Mouse (Mus musculus) E14TG2a.4 (cell line): ENCODE results near the gene Bloc1s6.
A peak's percentile ranks its signal among the peaks of the same experiment; 100 is the strongest.

Source experiments
- H3K27me3 ChIP-seq: 2 replicates; pipeline ENCODE4 v1.6.1; 2014; ENCODE audit warnings: low read length, control low read depth; ENCODE audit not compliant: insufficient read depth
- H3K36me3 ChIP-seq: 2 replicates; pipeline ENCODE4 v1.6.1; 2014; ENCODE audit warnings: low read length, control low read depth; ENCODE audit not compliant: insufficient read depth
- H3K4me1 ChIP-seq: replicated peaks from 2 replicates; pipeline ENCODE4 v1.6.1; 2014; ENCODE audit warnings: low read depth, low read length, control low read depth
- H3K4me3 ChIP-seq: replicated peaks from 2 replicates; pipeline ENCODE4 v1.5.1; 2014; ENCODE audit warnings: mild to moderate bottlenecking, low read length
- H3K9me3 ChIP-seq: 2 replicates; pipeline ENCODE4 v1.6.1; 2014; ENCODE audit warnings: low read length, control low read depth
- CTCF ChIP-seq: conservative IDR thresholded peaks from 2 replicates; pipeline ENCODE4 v1.5.1; 2014; ENCODE audit warnings: low read length
- NANOG ChIP-seq: IDR thresholded peaks from 2 replicates; pipeline ENCODE4 v1.6.1; 2014; ENCODE audit warnings: borderline replicate concordance, low read length, mixed read lengths
- POU5F1 ChIP-seq: IDR thresholded peaks from 2 replicates; pipeline ENCODE4 v1.6.1; 2014; ENCODE audit warnings: low read length, borderline replicate concordance

Gene Bloc1s6

DNA sequence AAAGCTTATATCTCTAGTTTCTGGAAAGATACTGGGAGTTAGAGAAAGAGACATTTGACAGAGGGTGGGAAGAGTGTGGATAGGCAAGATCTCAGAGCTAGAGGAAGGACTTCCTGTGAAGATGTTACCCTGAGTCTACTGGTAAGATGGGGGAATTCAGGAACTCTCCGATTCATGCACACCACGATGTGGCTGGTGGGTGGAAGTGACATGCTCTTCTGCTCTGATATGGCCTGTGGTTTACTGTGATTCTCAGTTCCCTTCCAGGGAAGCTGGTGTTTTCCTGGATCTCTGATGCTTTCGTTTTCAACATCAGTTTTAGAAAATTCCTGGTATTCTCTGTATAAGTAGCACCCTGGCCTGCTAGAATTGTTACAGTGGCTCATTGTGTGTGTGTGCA lies 26.4 kb upstream of the Bloc1s6 start:
- no peak overlapping the region for H3K4me3 ChIP-seq
- no peaks in the 10 kb centered on the region for H3K4me1 ChIP-seq
- no peaks in the 10 kb centered on the region for H3K36me3 ChIP-seq
- H3K9me3 ChIP-seq: no peaks in the 10 kb centered on the region
- H3K27me3 ChIP-seq: no peaks in the 10 kb centered on the region
- TF ChIP-seq NANOG (no peak), POU5F1 (no peak), CTCF (no peak)

DNA sequence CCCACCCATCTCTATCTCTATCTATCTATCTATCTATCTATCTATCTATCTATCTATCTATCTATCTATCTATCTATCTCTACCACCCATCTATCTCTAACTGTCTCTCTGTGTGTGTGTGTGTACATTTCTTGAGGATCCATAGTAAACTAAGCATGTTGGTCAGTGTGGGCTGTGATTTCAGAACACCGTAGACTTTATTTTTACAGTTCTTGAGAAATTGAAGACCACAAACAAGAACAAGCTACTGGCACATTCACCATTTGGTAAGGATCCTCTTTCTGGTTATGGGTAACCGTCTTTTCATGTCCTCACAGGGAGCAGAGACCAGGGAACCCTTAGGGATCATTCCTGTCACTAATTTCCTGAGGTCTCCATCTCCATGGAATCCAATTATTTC lies 25.5 kb upstream of the Bloc1s6 start:
- Histone ChIP-seq H3K27me3 (no peaks in the 10 kb centered on the region), H3K4me1 (no peaks in the 10 kb centered on the region), H3K9me3 (no peaks in the 10 kb centered on the region), H3K4me3 (no peak overlapping the region), H3K36me3 (no peaks in the 10 kb centered on the region)
- TF ChIP-seq POU5F1 (no peak), NANOG (no peak), CTCF (no peak)

DNA sequence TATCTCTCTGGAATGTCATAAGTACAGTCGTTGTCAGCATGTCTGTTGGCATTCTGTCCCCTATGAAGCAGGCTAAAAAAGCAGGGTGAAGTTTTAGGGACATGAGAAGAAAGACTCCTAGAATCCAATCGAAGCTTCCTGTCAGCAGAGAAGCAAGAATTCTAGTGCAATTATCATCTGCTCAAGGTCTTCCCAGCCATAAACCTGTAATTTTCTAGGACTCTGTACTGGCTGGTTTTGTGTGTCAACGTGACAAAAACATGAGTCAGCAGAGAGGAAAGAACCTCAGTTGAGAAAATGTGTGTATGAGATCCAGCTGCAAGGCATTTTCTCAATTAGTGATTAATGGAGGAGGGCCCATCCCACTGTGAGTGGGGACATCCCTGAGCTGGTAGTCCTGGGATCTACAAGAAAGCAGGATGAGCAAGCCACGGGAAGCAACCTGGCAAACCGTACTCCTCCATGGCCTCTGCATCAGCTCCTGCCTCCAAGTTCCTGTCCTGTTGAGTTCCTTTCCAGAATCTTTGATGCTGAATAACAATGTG lies 23.1 kb upstream of the Bloc1s6 start:
- Histone ChIP-seq H3K4me1 (no peaks in the 10 kb centered on the region), H3K4me3 (no peak overlapping the region), H3K36me3 (no peaks in the 10 kb centered on the region), H3K9me3 (no peaks in the 10 kb centered on the region), H3K27me3 (no peaks in the 10 kb centered on the region)
- TF ChIP-seq NANOG (no peak), CTCF (no peak), POU5F1 (no peak)

DNA sequence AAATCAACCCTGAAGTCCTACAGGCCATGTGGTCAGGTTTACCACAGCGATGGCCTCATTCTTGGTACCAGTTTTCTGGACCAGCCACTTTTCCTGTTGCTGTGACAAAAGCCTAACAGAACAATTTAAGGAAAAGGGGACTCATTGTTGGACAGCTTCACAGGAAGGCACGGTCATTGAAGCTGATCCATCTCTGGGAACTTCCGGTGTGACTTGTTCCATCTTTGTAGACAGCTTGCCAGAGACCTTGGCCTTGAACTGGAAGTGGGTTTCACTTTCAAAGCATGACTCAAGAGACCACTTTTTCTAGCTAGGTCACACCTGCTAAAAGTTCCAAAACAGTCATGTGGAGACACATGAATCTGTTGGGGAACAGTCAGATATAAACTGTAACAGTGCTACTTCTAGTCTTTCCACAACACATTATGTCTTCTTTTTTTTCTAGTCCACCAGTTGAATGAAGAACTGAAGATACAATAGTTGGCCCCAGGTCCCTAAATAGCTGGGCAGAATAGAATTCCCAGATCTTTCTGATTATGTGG lies 21.9 kb upstream of the Bloc1s6 start:
- H3K4me1 ChIP-seq: no peaks in the 10 kb centered on the region
- TF ChIP-seq NANOG: no peak
- no peak for TF ChIP-seq POU5F1
- TF ChIP-seq CTCF: no peak
- H3K9me3 ChIP-seq: no peaks in the 10 kb centered on the region
- no peak overlapping the region for H3K4me3 ChIP-seq
- H3K36me3 ChIP-seq: no peaks in the 10 kb centered on the region
- H3K27me3 ChIP-seq: no peaks in the 10 kb centered on the region

DNA sequence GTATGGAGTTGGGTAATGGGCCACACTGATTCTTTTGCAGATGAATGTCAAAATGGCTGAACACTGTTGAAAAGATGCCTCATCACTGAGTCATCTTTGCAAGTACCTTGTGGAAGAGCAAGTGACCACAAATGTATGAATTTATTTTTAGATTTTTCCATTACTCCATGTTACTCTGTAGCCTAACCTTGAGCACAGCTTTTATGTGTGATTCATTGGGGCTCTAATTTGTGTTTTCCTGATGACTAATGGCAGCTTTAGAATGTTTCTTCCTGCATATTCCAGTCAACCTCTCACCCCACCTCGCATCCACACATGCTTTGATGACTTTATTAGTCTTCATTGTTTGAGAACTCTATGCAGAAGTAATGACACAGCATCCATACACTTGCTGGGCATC lies 19.1 kb upstream of the Bloc1s6 start:
- no peaks in the 10 kb centered on the region for H3K27me3 ChIP-seq
- H3K36me3 ChIP-seq: no peaks in the 10 kb centered on the region
- no peak overlapping the region for H3K4me3 ChIP-seq
- no peaks in the 10 kb centered on the region for H3K9me3 ChIP-seq
- H3K4me1 ChIP-seq: no peaks in the 10 kb centered on the region
- TF ChIP-seq NANOG: no peak
- TF ChIP-seq POU5F1: no peak
- TF ChIP-seq CTCF: no peak

DNA sequence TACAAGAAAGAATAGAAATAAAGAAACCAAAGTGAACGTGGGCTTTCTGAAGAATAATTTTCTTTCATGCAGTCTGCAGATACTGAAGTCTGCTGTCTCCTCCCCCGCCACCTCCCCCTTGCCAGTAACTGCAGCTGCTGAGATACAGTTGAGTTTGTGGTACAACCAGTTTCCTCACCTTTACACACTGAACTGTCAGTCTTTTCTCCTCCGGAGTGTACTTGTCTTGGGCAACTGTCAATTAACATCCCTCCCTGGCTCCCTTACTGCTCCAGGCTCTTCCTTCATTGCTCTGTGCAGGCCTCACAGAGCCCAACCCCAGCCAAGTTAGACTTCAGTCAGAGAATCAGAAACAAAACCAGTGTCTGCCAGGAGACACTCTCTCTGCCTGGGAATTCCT lies 17.7 kb upstream of the Bloc1s6 start:
- Histone ChIP-seq H3K4me3 (no peak overlapping the region), H3K9me3 (no peaks in the 10 kb centered on the region), H3K36me3 (no peaks in the 10 kb centered on the region), H3K4me1 (no peaks in the 10 kb centered on the region), H3K27me3 (peaks cover 3% of the 10 kb centered on the region; the same call in 1 of the 2 replicates)
- no peak for TF ChIP-seq NANOG
- no peak for TF ChIP-seq POU5F1
- no peak for TF ChIP-seq CTCF

DNA sequence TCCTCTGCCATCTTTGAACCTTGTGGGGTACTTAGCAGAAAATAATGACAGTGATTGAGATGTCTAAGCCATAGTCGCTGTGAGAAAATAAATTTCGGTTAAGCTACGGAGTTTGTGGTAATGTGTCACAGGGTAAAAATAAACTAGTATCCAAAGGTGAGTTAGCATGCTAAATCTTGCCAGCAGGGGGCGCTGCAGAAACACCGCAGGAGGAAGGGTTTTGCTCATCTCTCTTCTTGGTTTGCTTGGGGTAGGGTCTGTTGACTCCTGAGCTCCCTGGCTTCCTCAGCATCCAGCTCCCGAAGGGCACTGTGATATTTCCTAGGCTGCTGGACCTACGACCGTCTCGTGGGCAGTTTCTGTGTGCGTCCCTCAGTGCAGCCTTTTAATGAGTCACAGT lies 12.7 kb upstream of the Bloc1s6 start:
- Histone ChIP-seq H3K4me1 (no peaks in the 10 kb centered on the region), H3K9me3 (no peaks in the 10 kb centered on the region), H3K4me3 (no peak overlapping the region), H3K36me3 (no peaks in the 10 kb centered on the region), H3K27me3 (peaks cover 7% of the 10 kb centered on the region; the same call in 1 of the 2 replicates)
- TF ChIP-seq CTCF: peak; percentile 31
- no peak for TF ChIP-seq NANOG

DNA sequence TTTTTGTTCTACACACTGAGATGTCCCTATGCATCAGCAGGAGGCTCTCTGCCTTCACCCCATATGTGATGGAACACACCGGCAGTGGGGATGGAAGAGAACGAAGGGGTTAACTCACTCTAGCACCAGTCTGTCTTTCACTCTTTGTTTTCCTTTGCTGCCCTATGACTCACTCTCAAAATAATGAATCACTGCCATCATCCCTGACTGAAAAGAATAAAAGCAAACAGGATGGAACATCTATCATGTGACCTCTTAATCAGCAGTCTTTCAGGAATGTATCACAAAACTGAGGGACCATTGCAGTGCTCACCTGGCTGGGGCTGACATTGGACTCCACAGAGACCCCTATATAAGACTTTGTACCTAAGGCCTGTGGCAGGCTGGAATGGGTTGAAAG lies 6.8 kb upstream of the Bloc1s6 start:
- Histone ChIP-seq H3K4me3 (no peak overlapping the region), H3K9me3 (peaks cover 7% of the 10 kb centered on the region; the same call in 1 of the 2 replicates), H3K27me3 (0 out of 2 replicates have a peak, but pooled peaks cover 4% of the 10 kb centered on the region), H3K36me3 (no peaks in the 10 kb centered on the region), H3K4me1 (no peaks in the 10 kb centered on the region)
- TF ChIP-seq CTCF: no peak

DNA sequence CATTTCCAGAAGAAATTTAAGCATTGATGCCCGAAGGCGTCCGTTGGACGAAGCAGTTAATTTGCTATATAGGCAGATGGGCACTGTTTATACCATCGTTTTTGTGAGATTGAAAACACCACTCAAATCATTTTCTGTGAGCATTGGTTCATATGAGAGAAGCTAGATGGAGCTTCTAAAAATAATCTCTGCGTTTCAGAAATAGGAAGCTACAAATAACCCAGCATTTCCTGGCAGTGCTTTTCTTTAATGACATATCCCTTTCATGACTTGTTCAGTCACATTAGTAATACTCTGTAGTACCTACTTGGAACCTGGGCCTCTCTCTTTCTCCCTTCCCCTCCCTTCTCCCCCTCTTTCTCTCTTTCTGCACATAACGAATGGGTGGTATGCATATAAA lies 720 bp downstream of the Bloc1s6 start:
- Histone ChIP-seq H3K36me3 (peaks cover 13% of the 10 kb centered on the region; the same call in 1 of the 2 replicates), H3K4me3 (peak overlapping the region; percentile 83), H3K9me3 (peaks cover 7% of the 10 kb centered on the region; the same call in 1 of the 2 replicates), H3K27me3 (no peaks in the 10 kb centered on the region), H3K4me1 (peaks cover 7% of the 10 kb centered on the region)
- no peak for TF ChIP-seq CTCF
- TF ChIP-seq POU5F1: no peak
- no peak for TF ChIP-seq NANOG
